Mouse (Mus musculus) MEL (cell line): ENCODE results near the gene Abcc8. TPM values are rescaled to one million over a fixed set of nuclear protein-coding genes. Genes with fewer than 3 reads are reported as not detected.

Source experiments
- DNase-seq: peaks from one replicate; pipeline ENCODE4 v3.0.0; 2011; ENCODE audit warnings: low read depth, low spot score
- H3K27ac ChIP-seq: 2 replicates; pipeline ENCODE4 v1.5.1; 2012; ENCODE audit warnings: low read depth, mild to moderate bottlenecking, control low read depth, low read length, moderate library complexity; ENCODE audit not compliant: control insufficient read depth
- H3K27me3 ChIP-seq, 2 experiments: fragments of 150-350 bp in 1 of 2; sonication (generic) in 1 of 2; 2 replicates each; pipeline ENCODE4 v1.6.1; 2012; ENCODE audit warnings: low read length in 2 of 2, mild to moderate bottlenecking in 2 of 2, improper control_type of control experiment in 1 of 2, moderate library complexity in 1 of 2; ENCODE audit not compliant: insufficient read depth in 2 of 2, control insufficient read depth in 1 of 2
- H3K36me3 ChIP-seq, 2 experiments: 2 replicates each; pipeline ENCODE4 v1.6.1; 2012 to 2014; ENCODE audit warnings: low read length in 2 of 2, improper control_type of control experiment in 1 of 2, inconsistent platforms in 1 of 2, mild to moderate bottlenecking in 1 of 2; ENCODE audit not compliant: insufficient read depth in 2 of 2, control insufficient read depth in 1 of 2
- H3K4me1 ChIP-seq, 2 experiments: fragments of 150-350 bp in 1 of 2; sonication (generic) in 1 of 2; 2 replicates each; pipeline ENCODE4 v1.6.1; 2012; ENCODE audit warnings: low read length in 2 of 2, improper control_type of control experiment in 1 of 2, mild to moderate bottlenecking in 1 of 2; ENCODE audit not compliant: insufficient read depth in 2 of 2, control insufficient read depth in 1 of 2
- H3K4me3 ChIP-seq, 2 experiments: fragments of 150-350 bp in 1 of 2; sonication (generic) in 1 of 2; 2 replicates each; pipeline ENCODE4 v1.5.1; 2012; ENCODE audit warnings: low read depth in 2 of 2, low read length in 2 of 2, mild to moderate bottlenecking in 2 of 2, moderate library complexity in 2 of 2, control low read depth in 1 of 2, improper control_type of control experiment in 1 of 2; ENCODE audit not compliant: control insufficient read depth in 1 of 2, insufficient read depth in 1 of 2
- H3K79me2 ChIP-seq: 2 replicates; pipeline ENCODE4 v1.6.1; 2012; ENCODE audit warnings: mild to moderate bottlenecking, low read length, moderate library complexity; ENCODE audit not compliant: control insufficient read depth, poor library complexity, insufficient read depth
- H3K9ac ChIP-seq: 2 replicates; pipeline ENCODE4 v1.6.1; 2012; ENCODE audit warnings: low read depth, mild to moderate bottlenecking, control low read depth, low read length, moderate library complexity; ENCODE audit not compliant: control insufficient read depth, poor library complexity, severe bottlenecking
- H3K9me3 ChIP-seq: fragments of 150-350 bp; sonication (generic); replicated peaks from 2 replicates; pipeline ENCODE4 v1.6.1; 2012; ENCODE audit warnings: mild to moderate bottlenecking, low read length, improper control_type of control experiment, moderate library complexity; ENCODE audit not compliant: insufficient read depth
- CHD1 ChIP-seq: IDR thresholded peaks from 2 replicates; pipeline ENCODE4 v1.6.1; 2012; ENCODE audit warnings: low read depth, mild to moderate bottlenecking, inconsistent platforms, low read length, improper control_type of control experiment
- CTCF ChIP-seq, 3 experiments: IDR thresholded peaks in 2 of 3; conservative IDR thresholded peaks in 1 of 3; 2 replicates each; pipeline ENCODE4 v1.5.1; 2011 to 2012; ENCODE audit warnings: low read length in 3 of 3, low read depth in 2 of 3, mild to moderate bottlenecking in 2 of 3, improper control_type of control experiment in 1 of 3, inconsistent platforms in 1 of 3, mixed read lengths in 1 of 3, moderate library complexity in 1 of 3; ENCODE audit not compliant: control insufficient read depth in 1 of 3, insufficient read depth in 1 of 3, poor library complexity in 1 of 3, severe bottlenecking in 1 of 3
- ELF1 ChIP-seq: IDR thresholded peaks from 2 replicates; pipeline ENCODE4 v1.6.1; 2014; ENCODE audit warnings: low read depth, mild to moderate bottlenecking, inconsistent platforms, low read length, improper control_type of control experiment, moderate library complexity
- EP300 ChIP-seq, 2 experiments: IDR thresholded peaks; 2 replicates each; pipeline ENCODE4 v1.6.1; 2011; ENCODE audit warnings: improper control_type of control experiment in 2 of 2, low read length in 2 of 2, low read depth in 1 of 2, mild to moderate bottlenecking in 1 of 2
- GATA1 ChIP-seq: IDR thresholded peaks from 2 replicates; pipeline ENCODE4 v1.6.1; 2011; ENCODE audit warnings: low read depth, low read length, improper control_type of control experiment
- HCFC1 ChIP-seq: IDR thresholded peaks from 2 replicates; pipeline ENCODE4 v1.6.1; 2012; ENCODE audit warnings: low read depth, mild to moderate bottlenecking, inconsistent platforms, low read length, improper control_type of control experiment, moderate library complexity
- JUND ChIP-seq: IDR thresholded peaks from 2 replicates; pipeline ENCODE4 v1.6.1; 2011; ENCODE audit warnings: low read depth, mild to moderate bottlenecking, improper control_type of control experiment, low read length
- MAFK ChIP-seq: IDR thresholded peaks from 2 replicates; pipeline ENCODE4 v1.6.1; 2011; ENCODE audit warnings: low read depth, mild to moderate bottlenecking, low read length, improper control_type of control experiment, borderline replicate concordance
- MYB ChIP-seq: IDR thresholded peaks from 2 replicates; pipeline ENCODE4 v1.6.1; 2011; ENCODE audit warnings: mild to moderate bottlenecking, low read depth, low read length, improper control_type of control experiment
- MYC ChIP-seq: IDR thresholded peaks from 2 replicates; pipeline ENCODE4 v1.6.1; 2011; ENCODE audit warnings: low read depth, mild to moderate bottlenecking, low read length, improper control_type of control experiment, moderate library complexity
- NELFE ChIP-seq: IDR thresholded peaks from 2 replicates; pipeline ENCODE4 v1.6.1; 2011; ENCODE audit warnings: low read depth, low read length, improper control_type of control experiment
- NRF1 ChIP-seq: IDR thresholded peaks from 2 replicates; pipeline ENCODE4 v1.6.1; 2014; ENCODE audit warnings: low read depth, mild to moderate bottlenecking, inconsistent platforms, low read length, improper control_type of control experiment, moderate library complexity; ENCODE audit not compliant: poor library complexity, insufficient read depth, severe bottlenecking
- POLR2A ChIP-seq, 2 experiments: IDR thresholded peaks; 2 replicates each; pipeline ENCODE4 v1.6.1; 2011 to 2012; ENCODE audit warnings: low read length in 2 of 2, mild to moderate bottlenecking in 2 of 2, control low read depth in 1 of 2, improper control_type of control experiment in 1 of 2, low read depth in 1 of 2, moderate library complexity in 1 of 2; ENCODE audit not compliant: control insufficient read depth in 1 of 2, insufficient read depth in 1 of 2, poor library complexity in 1 of 2
- POLR2AphosphoS2 ChIP-seq: IDR thresholded peaks from 2 replicates; pipeline ENCODE4 v1.6.1; 2011; ENCODE audit warnings: low read length, improper control_type of control experiment
- POLR2AphosphoS5 ChIP-seq: IDR thresholded peaks from 2 replicates; pipeline ENCODE4 v1.6.1; 2012; ENCODE audit warnings: low read depth, borderline replicate concordance, mild to moderate bottlenecking, inconsistent platforms, low read length, moderate library complexity, mixed read lengths
- RAD21 ChIP-seq: IDR thresholded peaks from 2 replicates; pipeline ENCODE4 v1.6.1; 2011; ENCODE audit warnings: mild to moderate bottlenecking, low read depth, low read length, improper control_type of control experiment
- TAL1 ChIP-seq: IDR thresholded peaks from 2 replicates; pipeline ENCODE4 v1.6.1; 2012; ENCODE audit warnings: mild to moderate bottlenecking, inconsistent platforms, low read length, moderate library complexity, mixed read lengths
- TBP ChIP-seq: IDR thresholded peaks from 2 replicates; pipeline ENCODE4 v1.8.0; 2011; ENCODE audit warnings: low read depth, low read length, improper control_type of control experiment
- TCF12 ChIP-seq: IDR thresholded peaks from 2 replicates; pipeline ENCODE4 v1.6.1; 2014; ENCODE audit warnings: low read depth, mild to moderate bottlenecking, inconsistent platforms, low read length, improper control_type of control experiment, moderate library complexity
- UBTF ChIP-seq: IDR thresholded peaks from 2 replicates; pipeline ENCODE4 v1.6.1; 2012; ENCODE audit warnings: low read depth, mild to moderate bottlenecking, inconsistent platforms, low read length, improper control_type of control experiment, moderate library complexity, borderline replicate concordance; ENCODE audit not compliant: insufficient read depth
- ZC3H11A ChIP-seq: IDR thresholded peaks from 2 replicates; pipeline ENCODE4 v1.6.1; 2012; ENCODE audit warnings: low read depth, mild to moderate bottlenecking, inconsistent platforms, low read length, improper control_type of control experiment
- ZKSCAN1 ChIP-seq: IDR thresholded peaks from 2 replicates; pipeline ENCODE4 v1.6.1; 2012; ENCODE audit warnings: low read depth, mild to moderate bottlenecking, inconsistent platforms, low read length, improper control_type of control experiment, moderate library complexity
- polyA plus RNA-seq, 2 experiments: library from polyadenylated mRNA; stranded (reverse) in 1 of 2; unstranded in 1 of 2; fragments of >175 nt in 1 of 2; fragments of >200 nt in 1 of 2; gene quantifications; 2 replicates each; pipeline versions ENCODE4 v1.2.1 to v1.2.4; 2012; ENCODE audit warnings: low replicate concordance in 2 of 2, low read depth in 1 of 2; ENCODE audit not compliant: insufficient read length in 2 of 2, insufficient read depth in 1 of 2, missing spikeins in 1 of 2
- total RNA-seq: library from RNA; depleted of rRNA; stranded (reverse); fragments of 300-350 nt; gene quantifications from 2 replicates; pipeline ENCODE4 v1.2.3, GENCODE M21; 2012

Abcc8 gene
- total and polyA plus RNA-seq, 3 experiments, result not detected

DNA sequence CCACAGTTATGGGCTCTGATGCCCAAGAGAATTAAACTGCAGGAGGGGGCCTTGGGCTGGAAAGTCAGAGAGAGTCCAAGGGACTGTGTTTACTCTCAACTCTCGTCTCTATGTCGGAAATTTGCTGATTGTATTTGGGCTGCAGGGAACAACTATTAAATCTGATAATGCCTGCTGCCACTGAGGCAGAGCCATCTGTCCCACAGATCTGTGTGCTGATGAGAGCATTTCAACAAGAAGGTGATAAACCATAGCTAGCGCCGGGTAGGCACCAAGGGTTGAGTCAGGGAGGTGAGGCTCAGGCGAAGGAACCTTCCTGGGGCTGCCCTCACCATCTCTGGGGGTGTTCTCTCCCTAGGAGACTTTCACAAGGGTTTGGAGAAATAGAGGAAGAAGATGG lies 17.1 kb downstream of the Abcc8 start:
- H3K36me3 ChIP-seq, result no peaks in the 10 kb centered on the region
- no peak overlapping the region for H3K27ac ChIP-seq
- no peaks in the 10 kb centered on the region for H3K79me2 ChIP-seq
- no peak for DNase-seq
- no peak overlapping the region for H3K4me3 ChIP-seq
- H3K9me3 ChIP-seq, result no peaks in the 10 kb centered on the region
- H3K4me1 ChIP-seq, result no peaks in the 10 kb centered on the region
- TF ChIP-seq CHD1 (no peak), MAFK (no peak), JUND (no peak), NELFE (no peak), HCFC1 (no peak), ZC3H11A (no peak), NRF1 (no peak), TAL1 (no peak), GATA1 (no peak), RAD21 (no peak), MYB (no peak), TBP (no peak), POLR2A (IDR thresholded peaks at IDR 0.05; ENCODE audit: control insufficient read depth in 1 of 2, insufficient read depth in 1 of 2, low read depth in 1 of 2, low read length in 2 of 2, poor library complexity in 1 of 2) (no peak), CTCF (IDR thresholded peaks at IDR 0.05 in 2 of 3, conservative IDR thresholded peaks at IDR 0.05 in 1 of 3; ENCODE audit: control insufficient read depth in 1 of 3, insufficient read depth in 1 of 3, low read depth in 2 of 3, low read length in 3 of 3, poor library complexity in 1 of 3, severe bottlenecking in 1 of 3) (no peak), POLR2AphosphoS5 (no peak), POLR2AphosphoS2 (no peak), TCF12 (no peak), EP300 (IDR thresholded peaks at IDR 0.05; ENCODE audit: low read depth in 1 of 2, low read length in 2 of 2) (no peak), ZKSCAN1 (no peak), MYC (no peak)
- no peak overlapping the region for H3K9ac ChIP-seq
- no peaks in the 10 kb centered on the region for H3K27me3 ChIP-seq

DNA sequence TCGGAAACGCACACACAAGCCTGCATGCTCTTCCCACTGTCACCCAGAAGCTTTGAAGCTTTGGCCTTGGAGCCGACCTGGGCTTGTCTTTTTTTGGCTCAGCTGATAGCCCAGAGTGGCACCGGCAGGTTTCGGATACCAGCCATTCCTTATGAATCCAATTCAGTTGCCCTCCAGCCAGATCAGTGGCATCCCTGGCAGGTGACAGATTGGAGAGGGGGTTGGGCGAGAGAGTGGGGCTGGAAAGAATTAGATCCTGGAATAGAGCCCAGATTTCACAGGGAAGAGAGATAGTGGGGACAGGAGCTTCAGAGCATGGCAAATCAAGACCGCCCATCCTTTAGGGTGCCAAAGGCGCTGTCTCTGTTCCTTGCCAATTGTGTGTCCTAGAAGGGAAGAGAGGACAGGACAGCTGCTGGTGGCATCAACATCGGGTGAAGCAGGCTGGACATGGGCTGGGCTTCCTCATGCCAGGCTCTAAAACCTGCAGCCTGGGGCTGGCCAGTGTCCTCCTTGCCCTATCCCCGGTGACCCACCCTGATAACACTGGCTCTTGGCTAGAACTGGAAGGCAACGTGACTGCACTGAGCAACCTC lies 17.6 kb downstream of the Abcc8 start:
- Histone ChIP-seq H3K27ac (no peak overlapping the region), H3K27me3 (no peaks in the 10 kb centered on the region), H3K4me3 (no peak overlapping the region), H3K4me1 (no peaks in the 10 kb centered on the region), H3K79me2 (no peaks in the 10 kb centered on the region), H3K9me3 (no peaks in the 10 kb centered on the region), H3K36me3 (no peaks in the 10 kb centered on the region), H3K9ac (no peak overlapping the region)
- no peak for DNase-seq
- no peak for TF ChIP-seq GATA1
- no peak for TF ChIP-seq UBTF
- no peak for TF ChIP-seq ELF1
- TF ChIP-seq POLR2AphosphoS2, result no peak
